Mouse (Mus musculus): ENCODE results near the gene Onecut1.

Onecut1 gene

GRCm38 (mm10) chr9:74861561-74861980 lies at the start of gene Onecut1:
Gene Onecut1, plus strand, starts transcription at chr9:74861921.
- DNase-seq (ENCODE audit: low spot score), result no peak

- DNase-seq (ENCODE audit: low spot score), result no peak
These were observed 41.8 kb upstream of the Onecut1 start for GRCm38 (mm10) chr9:74819736-74820511.

GRCm38 (mm10) chr9:74825102-74825501 lies 36.6 kb upstream of the Onecut1 start:
- no peak for DNase-seq (ENCODE audit: low spot score)

- no peak for DNase-seq (ENCODE audit: low spot score)
These were observed 32.5 kb upstream of the Onecut1 start for GRCm38 (mm10) chr9:74829206-74829605.

GRCm38 (mm10) chr9:74842890-74843289 lies 18.8 kb upstream of the Onecut1 start:
- no peak for DNase-seq (ENCODE audit: low spot score)

DNA sequence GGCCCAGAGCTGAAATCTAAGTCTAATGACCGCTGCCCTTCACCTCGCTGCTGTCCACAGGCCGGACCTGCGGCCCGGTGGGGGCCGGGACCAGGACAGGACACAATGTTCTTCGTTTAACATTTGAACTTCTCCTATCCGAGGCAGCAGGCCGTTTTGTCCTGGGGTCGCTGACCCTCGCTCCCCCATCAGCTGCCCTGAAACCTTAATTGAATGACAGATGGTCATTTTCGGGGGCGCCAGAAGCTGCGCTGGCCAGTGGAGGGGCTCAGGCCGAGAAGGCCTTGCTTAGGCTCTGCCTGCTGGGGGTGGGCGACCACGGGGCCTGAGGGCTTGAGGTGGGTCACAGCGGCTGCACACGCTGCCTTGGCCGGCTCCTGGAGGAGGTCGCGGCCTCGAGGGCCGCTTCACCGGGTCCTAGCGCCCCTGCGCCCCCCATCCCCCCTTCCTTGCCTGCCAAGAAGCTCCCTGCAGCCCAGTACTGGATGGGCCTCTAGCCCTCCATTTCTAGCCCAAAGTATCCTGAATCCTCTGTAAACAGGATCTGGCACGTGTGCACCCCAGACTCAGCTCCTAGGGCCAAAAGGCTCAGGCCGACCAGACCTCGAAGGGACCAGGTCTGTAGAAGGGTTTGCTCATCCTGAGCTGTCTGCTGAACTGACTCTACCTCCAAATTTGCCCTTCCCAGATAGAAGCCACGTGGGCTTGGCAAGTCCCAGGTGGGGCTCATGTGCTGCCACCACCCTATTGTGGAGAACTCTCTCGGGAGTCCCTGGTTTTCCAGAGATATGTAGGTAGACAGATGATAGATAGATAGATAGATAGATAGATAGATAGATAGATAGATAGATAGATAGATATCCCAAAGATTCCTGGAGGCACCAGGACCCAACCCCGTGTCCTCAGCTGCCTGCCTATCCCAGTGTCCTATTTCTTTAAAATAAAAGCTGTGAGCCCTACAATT lies 14.6 kb upstream of the Onecut1 start:
- DNase-seq (ENCODE audit: low spot score), result no peak

DNA sequence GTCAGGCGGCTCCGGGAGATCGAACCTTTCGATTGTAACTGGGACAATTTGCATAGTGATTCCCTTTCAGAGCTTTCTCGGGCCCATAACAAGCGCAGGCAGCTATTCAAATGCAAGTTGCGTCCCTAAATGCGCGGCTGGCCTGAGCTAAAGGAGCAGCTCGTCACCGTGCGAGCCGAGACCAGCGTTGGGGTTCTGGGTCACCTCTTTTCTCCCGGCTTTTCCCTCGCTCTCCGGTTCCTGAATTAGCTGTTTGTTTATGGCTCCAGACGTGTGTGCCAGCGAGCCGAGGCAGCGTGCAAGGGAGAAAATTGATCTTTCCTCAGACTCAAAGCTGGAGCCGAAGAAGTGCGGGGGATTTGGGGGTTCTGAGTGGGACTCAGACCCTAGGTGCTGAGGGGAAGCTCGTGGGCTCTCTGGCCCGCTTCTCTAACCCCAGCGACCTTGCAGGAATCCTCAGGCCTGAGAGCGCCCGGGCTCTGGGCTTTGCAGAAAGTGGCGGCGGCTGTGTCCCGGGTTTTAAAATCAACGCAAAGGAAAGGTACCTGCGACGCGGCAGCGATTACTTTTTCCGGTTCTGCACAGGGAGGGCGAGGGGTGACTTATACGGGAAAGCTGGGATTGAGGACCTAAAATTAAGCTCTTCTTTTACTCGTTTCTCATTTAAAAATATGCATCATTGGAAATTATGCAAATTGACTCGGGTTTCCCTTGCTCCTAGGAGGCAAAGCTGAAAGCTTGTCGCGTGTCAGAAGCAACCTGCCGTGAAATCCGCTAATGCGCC lies 13.1 kb upstream of the Onecut1 start:
- no peak for DNase-seq (ENCODE audit: low spot score)

DNA sequence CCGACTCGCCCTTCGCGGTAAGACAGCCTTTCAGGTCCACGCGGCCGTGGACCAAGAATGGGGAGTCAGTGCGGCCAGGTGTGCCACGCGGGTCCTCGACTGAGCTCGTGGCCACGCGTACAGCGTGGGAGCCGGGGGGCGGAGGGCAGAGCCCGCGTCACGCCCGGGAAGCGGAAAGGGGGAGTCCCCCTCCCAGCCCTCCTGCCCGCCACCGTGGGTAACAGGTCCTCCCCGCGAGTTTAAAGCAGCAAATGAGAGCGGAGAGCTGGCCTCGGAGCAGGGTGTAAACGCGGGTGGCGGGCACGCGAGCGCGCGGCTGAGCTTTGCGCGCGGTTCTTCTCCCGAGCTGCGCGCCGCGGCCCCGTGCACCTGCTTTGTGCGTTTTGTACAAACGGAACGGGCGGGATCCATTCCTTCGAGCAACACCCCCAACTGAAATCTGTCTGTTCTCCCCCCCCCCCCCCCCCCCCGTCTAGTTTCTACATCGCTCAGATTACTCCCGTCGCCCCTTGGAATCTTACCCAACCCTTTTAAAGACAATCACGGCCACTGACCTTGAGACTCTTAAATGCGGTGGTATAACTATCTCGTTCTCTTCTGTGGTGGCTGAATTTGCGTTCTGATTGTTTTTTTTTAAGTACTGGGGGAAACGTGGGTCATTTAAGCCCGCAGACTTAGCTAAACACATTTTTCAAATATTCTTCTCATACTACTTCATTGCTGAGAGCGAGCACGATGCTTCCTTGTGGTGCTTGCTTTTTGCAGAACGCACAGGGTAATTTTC lies 12.3 kb upstream of the Onecut1 start:
- DNase-seq (ENCODE audit: low spot score), result no peak

DNA sequence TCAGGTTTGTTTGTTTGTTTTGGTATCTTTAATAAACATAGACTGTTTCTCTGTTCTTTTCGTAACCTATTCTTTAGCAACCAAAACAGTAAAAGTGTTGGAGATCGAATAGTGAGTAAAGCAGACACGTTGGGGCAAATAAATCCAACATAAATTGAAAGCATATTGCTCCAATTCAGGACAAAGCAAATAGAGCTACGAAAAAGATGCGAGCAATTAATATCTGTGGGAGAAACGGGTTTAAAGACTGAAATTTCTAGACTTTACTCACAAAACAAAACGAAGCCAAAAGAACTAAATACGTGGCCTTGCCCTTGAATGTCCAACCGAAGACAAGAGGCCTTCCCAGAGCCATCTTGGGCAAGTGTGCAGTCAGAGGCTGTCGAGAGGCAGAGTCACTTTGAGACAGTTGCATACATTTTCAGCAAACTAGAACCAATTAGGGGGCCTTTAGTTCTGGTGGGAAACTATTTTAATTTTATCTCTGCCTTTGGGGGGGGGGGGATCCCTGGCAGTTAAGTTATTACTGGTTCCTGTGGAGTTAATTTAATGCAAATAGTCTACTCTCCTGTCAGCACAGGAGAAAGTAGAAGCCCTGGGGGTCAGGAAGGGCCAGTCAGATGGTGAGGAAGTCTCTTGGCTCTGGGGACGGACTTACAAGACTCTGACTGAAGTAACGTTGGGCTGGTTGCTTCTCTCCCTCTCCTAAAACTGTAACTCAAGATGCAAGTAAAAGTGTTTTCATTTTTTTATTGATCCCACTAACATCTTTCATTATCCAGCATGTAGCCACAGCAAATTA lies 11.5 kb upstream of the Onecut1 start:
- no peak for DNase-seq (ENCODE audit: low spot score)

- DNase-seq (ENCODE audit: low spot score), result no peak
These were observed 11.0 kb upstream of the Onecut1 start for GRCm38 (mm10) chr9:74850781-74851145.

DNA sequence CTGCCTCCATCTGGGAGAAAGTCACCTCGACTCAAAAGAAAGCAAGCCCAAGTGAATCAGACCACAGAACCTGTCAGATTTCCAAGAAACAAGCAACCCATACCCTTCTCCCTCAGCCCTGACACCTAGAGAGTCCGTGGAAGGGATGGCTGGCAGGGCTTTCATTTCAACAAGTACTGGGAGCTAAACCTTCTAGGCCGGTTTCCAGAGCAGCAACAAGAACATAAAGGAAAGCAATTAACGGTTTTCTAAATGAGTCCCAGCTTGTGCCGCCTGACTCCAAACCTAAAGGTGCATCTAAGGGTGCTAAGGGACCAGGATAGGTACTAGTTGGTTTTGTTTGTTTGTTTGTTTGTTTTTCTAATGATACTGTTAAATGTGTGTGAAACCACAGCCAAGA lies 10.1 kb upstream of the Onecut1 start:
- no peak for DNase-seq (ENCODE audit: low spot score)

- no peak for DNase-seq (ENCODE audit: low spot score)
These were observed 9.4 kb upstream of the Onecut1 start for GRCm38 (mm10) chr9:74852361-74852760.

- DNase-seq (ENCODE audit: low spot score), result no peak
These were observed 8.3 kb upstream of the Onecut1 start for GRCm38 (mm10) chr9:74853191-74854072.

- DNase-seq (ENCODE audit: low spot score), result no peak
These were observed 7.6 kb upstream of the Onecut1 start for GRCm38 (mm10) chr9:74854073-74854591.

GRCm38 (mm10) chr9:74855446-74855845 lies 6.3 kb upstream of the Onecut1 start:
- no peak for DNase-seq (ENCODE audit: low spot score)

- no peak for DNase-seq (ENCODE audit: low spot score)
These were observed 4.9 kb upstream of the Onecut1 start for GRCm38 (mm10) chr9:74856578-74857507.

- DNase-seq (ENCODE audit: low spot score), result no peak
These were observed 4.2 kb upstream of the Onecut1 start for GRCm38 (mm10) chr9:74857508-74857840.

DNA sequence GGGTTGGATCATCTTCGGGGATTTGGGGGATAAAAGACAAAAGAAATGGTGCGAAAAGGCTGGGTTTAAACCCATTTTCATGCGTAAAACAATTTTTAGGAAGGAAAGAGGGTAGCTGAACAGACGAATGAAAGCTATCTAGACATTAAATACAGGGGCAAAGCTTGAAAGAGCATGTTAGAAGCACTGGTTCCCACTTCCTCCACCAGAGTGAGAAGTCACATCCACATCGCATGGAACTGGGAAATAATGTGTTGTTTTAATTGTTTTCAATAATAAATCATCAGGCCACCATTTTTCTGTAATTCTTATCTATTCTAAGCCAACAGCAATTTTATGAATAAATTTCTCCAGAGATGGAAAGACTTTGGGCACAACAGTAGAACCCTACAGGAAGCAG lies 3.6 kb upstream of the Onecut1 start:
- no peak for DNase-seq (ENCODE audit: low spot score)

Data from MN1 (cell line).